Mouse (Mus musculus) adrenal gland, postnatal 4 days (tissue): Measurements from ENCODE around the gene Wdr12. TPM values are rescaled to one million over a fixed set of nuclear protein-coding genes. Genes with fewer than 3 reads are reported as not detected.
"Not testable (repeated sequence)": the region's sequence is repeated elsewhere in the genome, so short reads cannot be mapped to it uniquely, and the experiment has no call there.

ENCODE experiments used
- DNase-seq, 2 experiments: peaks; one replicate each; pipeline ENCODE4 v3.0.0; 2021 to 2022; ENCODE audit warnings: low spot score in 2 of 2, mixed read lengths in 2 of 2
- long read RNA-seq, 2 experiments: library from polyadenylated mRNA; stranded (forward); transcript quantifications; one replicate each; pipeline ENCODE4 v2.0.0; 2021
- total RNA-seq, 2 experiments: library from RNA; stranded (reverse); gene quantifications; 2 replicates each; pipeline ENCODE4 v1.2.3; 2021

Gene Wdr12
- 10 to 100 TPM; 24.4 to 25.3 TPM for total RNA-seq
- long read RNA-seq, experiment 1, full-length matches to known transcripts: 21 of 26 reads
- long read RNA-seq, experiment 1, partial matches to known transcripts: 2 of 26 reads
- long read RNA-seq, experiment 1, other reads (novel, unspliced or antisense): 3 of 26 reads
- long read RNA-seq, experiment 2, full-length matches to known transcripts: 45 of 57 reads
- long read RNA-seq, experiment 2, partial matches to known transcripts: 2 of 57 reads
- long read RNA-seq, experiment 2, other reads (novel, unspliced or antisense): 10 of 57 reads

GRCm38 (mm10) chr1:60098024-60098781, at the start of gene Wdr12, which contains the start of gene Carf:
Wdr12 (minus strand) TSS chr1:60098645.
Carf (plus strand) TSS chr1:60098247.
- DNase-seq: peak; percentile 93 to 94

- no peak for DNase-seq
Observed at GRCm38 (mm10) chr1:60137346-60137745, 38.9 kb upstream of the Wdr12 start.

GRCm38 (mm10) chr1:60117721-60118455, 19.4 kb upstream of the Wdr12 start:
- DNase-seq: no peak

GRCm38 (mm10) chr1:60104582-60104981, 6.1 kb upstream of the Wdr12 start:
- no peak for DNase-seq

GRCm38 (mm10) chr1:60098839-60099238, 394 bp upstream of the Wdr12 start:
- DNase-seq: no peak

DNA sequence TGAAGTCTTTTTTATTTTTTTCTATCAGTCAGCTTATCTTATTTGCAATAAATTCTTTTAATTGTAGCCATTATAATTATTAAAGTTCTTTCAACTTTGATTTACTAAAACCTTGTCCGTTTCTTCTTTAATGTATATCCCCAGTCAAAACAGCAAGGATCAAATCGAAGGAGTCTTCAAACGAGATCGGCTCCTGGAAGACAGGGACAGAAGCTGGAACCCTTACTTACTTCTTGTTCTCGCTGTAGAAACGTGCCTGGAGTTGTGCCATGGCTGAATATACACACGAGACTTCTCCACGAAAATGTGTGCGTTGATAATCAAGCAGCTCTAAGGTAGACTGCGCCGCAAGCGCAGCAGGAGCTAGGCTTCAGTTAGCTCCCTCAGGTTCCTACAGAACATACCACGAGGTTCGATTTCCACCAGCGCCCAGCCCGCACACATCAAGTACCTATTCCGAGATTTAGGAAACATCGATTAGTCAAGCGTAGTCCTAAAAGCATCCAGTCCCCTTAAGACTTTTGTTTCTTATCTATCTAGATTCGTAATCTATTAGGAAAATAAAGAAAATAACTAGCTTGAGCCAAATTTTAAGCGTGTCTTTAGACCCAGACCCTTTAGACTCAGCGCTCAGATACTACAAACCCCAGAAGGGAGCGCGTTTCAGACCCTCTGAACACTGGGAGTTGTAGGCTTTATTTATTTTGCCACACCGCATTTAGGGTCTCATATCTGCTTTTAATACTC, 995 bp downstream of the Wdr12 start:
- DNase-seq: peak in 1 of 2 experiments; percentile 26

- no peak for DNase-seq
Observed at GRCm38 (mm10) chr1:60096572-60097276, 1.7 kb downstream of the Wdr12 start.

DNA sequence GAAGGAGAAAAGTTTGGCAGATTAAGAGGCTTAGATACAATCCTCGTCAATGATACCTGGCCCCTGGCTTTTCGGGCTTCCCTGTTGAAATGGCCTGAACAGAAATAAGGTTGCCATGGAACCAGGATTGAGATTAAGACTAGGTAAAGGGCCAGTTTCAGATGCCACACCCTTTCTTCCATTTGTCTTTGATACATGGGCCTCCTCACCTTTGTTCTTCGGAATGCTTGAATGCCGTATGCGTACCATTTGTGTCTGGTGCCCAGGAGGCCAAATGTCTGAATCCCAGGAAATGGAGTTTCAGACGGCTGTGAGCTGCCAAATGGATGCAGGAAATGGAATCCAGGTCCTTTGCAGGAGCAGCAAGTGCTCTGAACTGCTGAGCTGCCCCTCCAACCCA, 22.0 kb downstream of the Wdr12 start:
- DNase-seq: no peak

DNA sequence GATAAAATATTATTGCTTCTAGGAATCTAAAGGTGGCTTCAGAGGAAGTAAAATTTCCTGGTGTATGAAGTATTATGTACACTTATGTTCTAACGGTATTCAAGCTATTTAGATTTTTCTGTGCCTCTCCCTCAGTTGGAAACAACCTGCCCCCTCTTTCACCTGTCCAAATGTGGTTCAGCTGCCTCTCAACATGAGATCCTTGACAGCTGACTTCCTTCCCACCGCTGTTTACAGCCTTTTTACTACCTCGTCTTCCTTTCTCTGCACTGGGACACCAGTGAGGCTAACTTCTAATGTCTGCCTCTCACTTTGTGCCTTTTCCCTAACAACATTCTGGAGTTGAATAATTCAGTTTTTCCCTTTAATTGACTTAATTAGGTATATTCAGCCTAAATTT, 22.9 kb downstream of the Wdr12 start:
- no peak for DNase-seq

- no peak for DNase-seq
Observed at GRCm38 (mm10) chr1:60074935-60075334, 23.5 kb downstream of the Wdr12 start.

DNA sequence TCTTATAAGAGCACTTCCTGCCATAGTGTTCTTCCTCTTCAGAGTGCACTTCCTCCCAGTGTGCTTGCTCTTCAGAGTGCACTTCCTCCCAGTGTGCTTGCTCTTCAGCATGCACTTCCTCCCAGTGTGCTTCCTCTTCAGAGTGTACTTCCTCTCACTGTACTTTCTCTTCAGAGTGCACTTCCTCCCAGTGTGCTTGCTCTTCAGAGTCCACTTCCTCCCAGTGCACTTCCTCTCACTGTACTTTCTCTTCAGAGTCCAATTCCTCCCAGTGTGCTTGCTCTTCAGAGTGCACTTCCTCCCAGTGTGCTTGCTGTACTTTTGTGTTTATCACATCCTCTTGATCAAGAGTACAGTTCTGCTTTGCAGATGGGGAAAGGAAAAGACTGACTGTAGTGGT, 27.7 kb downstream of the Wdr12 start:
- DNase-seq: not testable (repeated sequence)

DNA sequence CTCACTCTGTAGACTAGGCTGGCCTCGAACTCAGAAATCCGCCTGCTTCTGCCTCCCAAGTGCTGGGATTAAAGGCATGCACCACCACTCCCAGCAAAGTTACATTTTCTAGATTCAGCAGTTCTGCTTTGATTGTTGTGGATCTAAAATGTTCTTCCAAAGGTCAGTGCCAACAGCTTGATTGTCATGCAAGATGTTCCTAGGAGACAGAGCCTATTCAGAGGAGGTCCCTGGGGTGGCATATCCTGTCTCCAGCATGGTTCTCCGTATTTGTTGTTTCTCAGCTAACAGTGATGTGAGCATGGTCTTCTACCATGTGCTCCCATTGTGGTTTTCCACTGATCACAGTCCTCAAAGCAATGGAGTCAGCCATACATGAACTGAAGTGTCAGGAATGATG, 42.1 kb downstream of the Wdr12 start:
- no peak for DNase-seq

- no peak for DNase-seq
Observed at GRCm38 (mm10) chr1:60054659-60055058, 43.8 kb downstream of the Wdr12 start.

- not testable (repeated sequence) for DNase-seq
Observed at GRCm38 (mm10) chr1:60047481-60047880, 51.0 kb downstream of the Wdr12 start.

DNA sequence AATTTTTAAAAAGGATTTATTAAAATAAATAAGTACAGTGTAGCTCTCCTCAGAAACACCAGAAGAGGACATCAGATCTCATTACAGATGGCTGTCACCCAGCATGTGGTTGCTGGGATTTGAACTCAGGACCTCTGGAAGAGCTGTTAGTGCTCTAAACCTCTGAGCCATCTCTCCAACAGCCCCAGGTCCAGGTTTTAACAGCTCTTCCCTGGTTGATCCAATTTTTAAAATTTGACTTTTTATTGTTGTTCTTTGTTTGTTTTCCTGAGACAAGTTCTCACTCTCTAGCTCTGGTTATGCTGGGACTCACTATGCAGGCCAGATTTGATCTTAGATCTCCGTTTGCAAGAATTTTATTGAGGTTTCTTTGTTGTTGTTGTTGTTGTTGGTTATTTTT, 53.9 kb downstream of the Wdr12 start:
- no peak for DNase-seq

DNA sequence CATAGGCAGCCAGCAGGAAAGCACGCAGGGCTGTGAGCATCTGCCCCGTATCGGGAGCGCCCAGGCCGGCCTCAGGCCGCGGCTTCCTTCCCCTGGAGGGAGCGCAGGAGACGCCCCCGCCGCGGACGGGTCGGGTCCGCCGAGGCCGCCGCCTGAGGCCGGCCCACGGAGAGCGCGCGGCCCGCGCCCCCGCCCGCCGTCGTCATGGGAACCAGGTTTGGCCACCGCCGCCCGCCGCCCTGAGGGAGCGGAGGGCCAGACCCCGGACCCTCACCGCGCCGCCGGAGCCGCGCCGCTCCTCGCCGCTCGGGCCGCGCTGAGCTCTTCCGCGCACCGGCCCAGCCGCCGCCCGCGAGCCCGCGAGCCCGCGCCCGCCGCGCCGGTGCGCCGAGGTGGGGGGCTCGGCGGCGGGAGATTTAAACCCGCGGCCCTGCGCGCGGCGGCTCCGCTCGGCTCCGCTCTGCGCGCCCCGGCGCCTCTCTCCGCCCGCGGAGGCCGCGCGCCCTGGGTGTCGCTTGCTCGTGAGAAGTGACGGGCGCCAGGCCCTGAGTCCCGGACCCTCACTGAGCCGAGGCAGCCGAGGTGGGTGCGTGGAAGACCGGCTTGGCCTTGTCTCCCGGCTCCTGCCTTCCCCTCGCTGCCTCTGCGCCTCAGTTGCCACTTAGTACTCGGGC, 55.5 kb downstream of the Wdr12 start, which contains the start of gene Ica1l:
Gene Ica1l (minus strand): TSS at position 389 of the 674 bp plus-strand sequence.
- DNase-seq: peak; percentile 20 to 39

- no peak for DNase-seq
Observed at GRCm38 (mm10) chr1:60042398-60042795, 56.0 kb downstream of the Wdr12 start.

- DNase-seq: no peak
Observed at GRCm38 (mm10) chr1:60035044-60035443, 63.4 kb downstream of the Wdr12 start.
